Mouse (Mus musculus): Measurements from ENCODE around the gene Agpat2. TPM values are rescaled to one million over a fixed set of nuclear protein-coding genes. Genes with fewer than 3 reads are reported as not detected.

The Agpat2 gene
- 19.7 and 21.0 TPM in 2 replicates for polyA plus RNA-seq (2011; ENCODE audit: insufficient read depth, insufficient read length, low read depth, missing spikeins)

- Histone ChIP-seq H3K4me1 (ENCODE audit: control insufficient read depth, insufficient read depth, low read length) (no peaks in the 10 kb centered on the region), H3K27me3 (ENCODE audit: control insufficient read depth, insufficient read depth, low read length, poor library complexity, severe bottlenecking) (no peaks in the 10 kb centered on the region), H3K4me3 (ENCODE audit: low read depth, low read length) (peak within 1 kb of the TSS; percentile 93), H3K9me3 (replicated peaks; ENCODE audit: control insufficient read depth, insufficient read depth, low read length, poor library complexity, severe bottlenecking) (no peaks in the 10 kb centered on the region), H3K27ac (ENCODE audit: insufficient read depth, low read length) (peak within 1 kb of the TSS; percentile 7; the same call in 1 of the 2 replicates), H3K9ac (ENCODE audit: low read depth, poor library complexity, severe bottlenecking) (peak within 1 kb of the TSS; percentile 74), H3K36me3 (ENCODE audit: control insufficient read depth, insufficient read depth, low read length, poor library complexity, severe bottlenecking) (no peaks in the 10 kb centered on the region)
- TF ChIP-seq POLR2A (IDR thresholded peaks at IDR 0.05; ENCODE audit: insufficient read depth, low read length) (peak; percentile 42), EP300 (IDR thresholded peaks at IDR 0.05; ENCODE audit: insufficient read depth, low read depth, low read length) (no peak)
Measured at GRCm38 (mm10) chr2:26603720-26604671, at the start of gene Agpat2. TSS of gene Agpat2 (minus strand) at chr2:26604417.

GRCm38 (mm10) chr2:26646643-26647293 lies 42.6 kb upstream of the Agpat2 start:
- TF ChIP-seq EP300 (IDR thresholded peaks at IDR 0.05; ENCODE audit: insufficient read depth, low read depth, low read length) (peak; percentile 31; the same call in 1 of the 2 replicates), POLR2A (IDR thresholded peaks at IDR 0.05; ENCODE audit: insufficient read depth, low read length) (no peak), CTCF (IDR thresholded peaks at IDR 0.05; ENCODE audit: low read depth, low read length) (peak; percentile 100)
- Histone ChIP-seq H3K9ac (ENCODE audit: low read depth, poor library complexity, severe bottlenecking) (no peak overlapping the region), H3K4me3 (ENCODE audit: low read depth, low read length) (no peak overlapping the region), H3K27ac (ENCODE audit: insufficient read depth, low read length) (no peak overlapping the region), H3K4me1 (ENCODE audit: control insufficient read depth, insufficient read depth, low read length) (peaks cover 4% of the 10 kb centered on the region), H3K36me3 (ENCODE audit: control insufficient read depth, insufficient read depth, low read length, poor library complexity, severe bottlenecking) (no peaks in the 10 kb centered on the region), H3K27me3 (ENCODE audit: control insufficient read depth, insufficient read depth, low read length, poor library complexity, severe bottlenecking) (no peaks in the 10 kb centered on the region), H3K9me3 (replicated peaks; ENCODE audit: control insufficient read depth, insufficient read depth, low read length, poor library complexity, severe bottlenecking) (no peaks in the 10 kb centered on the region)

GRCm38 (mm10) chr2:26643942-26644341 lies 39.7 kb upstream of the Agpat2 start:
- Histone ChIP-seq H3K9ac (ENCODE audit: low read depth, poor library complexity, severe bottlenecking) (no peak overlapping the region), H3K27me3 (ENCODE audit: control insufficient read depth, insufficient read depth, low read length, poor library complexity, severe bottlenecking) (no peaks in the 10 kb centered on the region), H3K27ac (ENCODE audit: insufficient read depth, low read length) (no peak overlapping the region), H3K4me3 (ENCODE audit: low read depth, low read length) (no peak overlapping the region), H3K36me3 (ENCODE audit: control insufficient read depth, insufficient read depth, low read length, poor library complexity, severe bottlenecking) (peaks cover 5% of the 10 kb centered on the region), H3K9me3 (replicated peaks; ENCODE audit: control insufficient read depth, insufficient read depth, low read length, poor library complexity, severe bottlenecking) (no peaks in the 10 kb centered on the region), H3K4me1 (ENCODE audit: control insufficient read depth, insufficient read depth, low read length) (peaks cover 4% of the 10 kb centered on the region)
- TF ChIP-seq CTCF (IDR thresholded peaks at IDR 0.05; ENCODE audit: low read depth, low read length) (peak; percentile 32), EP300 (IDR thresholded peaks at IDR 0.05; ENCODE audit: insufficient read depth, low read depth, low read length) (no peak)

- H3K27ac ChIP-seq (ENCODE audit: insufficient read depth, low read length), result peak overlapping the region; percentile 69; the same call in 1 of the 2 replicates
- H3K9ac ChIP-seq (ENCODE audit: low read depth, poor library complexity, severe bottlenecking), result peak overlapping the region; percentile 100
- peaks cover 4% of the 10 kb centered on the region for H3K4me1 ChIP-seq (ENCODE audit: control insufficient read depth, insufficient read depth, low read length)
- H3K27me3 ChIP-seq (ENCODE audit: control insufficient read depth, insufficient read depth, low read length, poor library complexity, severe bottlenecking), result no peaks in the 10 kb centered on the region
- no peak for TF ChIP-seq EP300 (IDR thresholded peaks at IDR 0.05; ENCODE audit: insufficient read depth, low read depth, low read length)
- TF ChIP-seq CTCF (IDR thresholded peaks at IDR 0.05; ENCODE audit: low read depth, low read length), result no peak
- TF ChIP-seq POLR2A (IDR thresholded peaks at IDR 0.05; ENCODE audit: insufficient read depth, low read length), result no peak
- no peak overlapping the region for H3K4me3 ChIP-seq (ENCODE audit: low read depth, low read length)
- H3K9me3 ChIP-seq (replicated peaks; ENCODE audit: control insufficient read depth, insufficient read depth, low read length, poor library complexity, severe bottlenecking), result no peaks in the 10 kb centered on the region
- peaks cover 32% of the 10 kb centered on the region for H3K36me3 ChIP-seq (ENCODE audit: control insufficient read depth, insufficient read depth, low read length, poor library complexity, severe bottlenecking)
Measured at GRCm38 (mm10) chr2:26641006-26641647, 36.9 kb upstream of the Agpat2 start.

GRCm38 (mm10) chr2:26639838-26640830 lies 35.9 kb upstream of the Agpat2 start:
- Histone ChIP-seq H3K36me3 (ENCODE audit: control insufficient read depth, insufficient read depth, low read length, poor library complexity, severe bottlenecking) (peaks cover 32% of the 10 kb centered on the region), H3K4me1 (ENCODE audit: control insufficient read depth, insufficient read depth, low read length) (peaks cover 4% of the 10 kb centered on the region), H3K27me3 (ENCODE audit: control insufficient read depth, insufficient read depth, low read length, poor library complexity, severe bottlenecking) (no peaks in the 10 kb centered on the region), H3K4me3 (ENCODE audit: low read depth, low read length) (peak overlapping the region; percentile 99), H3K9me3 (replicated peaks; ENCODE audit: control insufficient read depth, insufficient read depth, low read length, poor library complexity, severe bottlenecking) (no peaks in the 10 kb centered on the region), H3K9ac (ENCODE audit: low read depth, poor library complexity, severe bottlenecking) (peak overlapping the region; percentile 100), H3K27ac (ENCODE audit: insufficient read depth, low read length) (peak overlapping the region; percentile 82)
- TF ChIP-seq CTCF (IDR thresholded peaks at IDR 0.05; ENCODE audit: low read depth, low read length) (peak; percentile 82), POLR2A (IDR thresholded peaks at IDR 0.05; ENCODE audit: insufficient read depth, low read length) (peak; percentile 83), EP300 (IDR thresholded peaks at IDR 0.05; ENCODE audit: insufficient read depth, low read depth, low read length) (peak; percentile 53; the same call in 1 of the 2 replicates)
